Mouse (Mus musculus) limb, embryonic 12.5 days (tissue): Measurements from ENCODE around the gene Acad10. TPM values are rescaled to one million over a fixed set of nuclear protein-coding genes. Genes with fewer than 3 reads are reported as not detected.

Experiments used
- ATAC-seq: fragments of 200-750 bp; cut with Nextera tagmentation; 2 replicates; pipeline ENCODE4 v1.8.0; 2017; ENCODE audit warnings: low read depth, moderate TSS enrichment; ENCODE audit not compliant: insufficient number of reproducible peaks, insufficient read depth, low FRiP score, low TSS enrichment
- H3K27ac ChIP-seq: fragments of 300-500 bp; sonication (generic); 2 replicates; pipeline ENCODE4 v1.5.1; 2016; ENCODE audit warnings: mild to moderate bottlenecking, moderate library complexity
- H3K27me3 ChIP-seq: fragments of 300-500 bp; sonication (generic); 2 replicates; pipeline ENCODE4 v1.6.1; 2016; ENCODE audit warnings: mild to moderate bottlenecking, moderate library complexity
- H3K36me3 ChIP-seq: fragments of 300-500 bp; sonication (generic); 2 replicates; pipeline ENCODE4 v1.6.1; 2016; ENCODE audit warnings: mild to moderate bottlenecking, moderate library complexity
- H3K4me1 ChIP-seq: fragments of 300-500 bp; sonication (generic); replicated peaks from 2 replicates; pipeline ENCODE4 v1.6.1; 2016
- H3K4me2 ChIP-seq: fragments of 300-500 bp; sonication (generic); 2 replicates; pipeline ENCODE4 v1.6.1; 2016; ENCODE audit warnings: mild to moderate bottlenecking, moderate library complexity
- H3K4me3 ChIP-seq: fragments of 300-500 bp; sonication (generic); replicated peaks from 2 replicates; pipeline ENCODE4 v1.5.1; 2016; ENCODE audit warnings: mild to moderate bottlenecking
- H3K9ac ChIP-seq: fragments of 300-500 bp; sonication (generic); replicated peaks from 2 replicates; pipeline ENCODE4 v1.6.1; 2016; ENCODE audit warnings: mild to moderate bottlenecking, moderate library complexity
- H3K9me3 ChIP-seq: fragments of 300-500 bp; sonication (generic); 2 replicates; pipeline ENCODE4 v1.6.1; 2016; ENCODE audit warnings: mild to moderate bottlenecking, moderate library complexity
- WGBS: fragments of 180-500 bp; shearing (Covaris S2); methylation state at CpG from one replicate; pipeline ENCODE4 v1.1.7; 2016; 5-methylcytosine and 5-hydroxymethylcytosine counted together
- polyA plus RNA-seq: library from polyadenylated mRNA; unstranded; fragments of >200 nt; fragmentation: Nextera tagmentation; extraction: Ambion mirVana; gene quantifications from 2 replicates; pipeline ENCODE4 v1.2.1, GENCODE M21; 2016

Gene Acad10
- polyA plus RNA-seq, 1 experiment from 2014 or later, result 1.8 TPM

GRCm38 (mm10) chr5:121585699-121586098 is 74.6 kb downstream of the Acad10 start:
- H3K9ac ChIP-seq, result no peak overlapping the region
- no peak for ATAC-seq
- no peaks in the 10 kb centered on the region for H3K9me3 ChIP-seq
- no peaks in the 10 kb centered on the region for H3K27me3 ChIP-seq
- WGBS, result 92% methylated on average over 5 of the region's 5 CpGs
- H3K36me3 ChIP-seq, result peaks cover 10% of the 10 kb centered on the region; the same call in 1 of the 2 replicates
- H3K4me2 ChIP-seq, result no peak overlapping the region
- no peak overlapping the region for H3K27ac ChIP-seq
- peaks cover 9% of the 10 kb centered on the region for H3K4me1 ChIP-seq
- no peak overlapping the region for H3K4me3 ChIP-seq

- H3K4me1 ChIP-seq, result peaks cover 9% of the 10 kb centered on the region
- no peak overlapping the region for H3K4me3 ChIP-seq
- peaks cover 14% of the 10 kb centered on the region for H3K36me3 ChIP-seq
- WGBS, result 94% methylated on average over 10 of the region's 10 CpGs
- no peaks in the 10 kb centered on the region for H3K9me3 ChIP-seq
- ATAC-seq, result no peak
- no peak overlapping the region for H3K27ac ChIP-seq
- H3K4me2 ChIP-seq, result no peak overlapping the region
- H3K27me3 ChIP-seq, result no peaks in the 10 kb centered on the region
- no peak overlapping the region for H3K9ac ChIP-seq
Measured at GRCm38 (mm10) chr5:121585005-121585404, 75.3 kb downstream of the Acad10 start.

GRCm38 (mm10) chr5:121583765-121584501 is 76.4 kb downstream of the Acad10 start:
- H3K27me3 ChIP-seq, result no peaks in the 10 kb centered on the region
- peak overlapping the region; percentile 45; the same call in 1 of the 2 replicates for H3K27ac ChIP-seq
- peak; percentile 47; the same call in 1 of the 2 replicates for ATAC-seq
- no peak overlapping the region for H3K4me2 ChIP-seq
- H3K4me1 ChIP-seq, result peaks cover 9% of the 10 kb centered on the region
- peaks cover 24% of the 10 kb centered on the region for H3K36me3 ChIP-seq
- WGBS, result 55% methylated on average over 12 of the region's 12 CpGs
- no peaks in the 10 kb centered on the region for H3K9me3 ChIP-seq
- H3K4me3 ChIP-seq, result no peak overlapping the region
- no peak overlapping the region for H3K9ac ChIP-seq

GRCm38 (mm10) chr5:121581945-121582344 is 78.4 kb downstream of the Acad10 start:
- H3K36me3 ChIP-seq, result peaks cover 43% of the 10 kb centered on the region
- no peaks in the 10 kb centered on the region for H3K27me3 ChIP-seq
- H3K27ac ChIP-seq, result no peak overlapping the region
- H3K4me2 ChIP-seq, result no peak overlapping the region
- no peak for ATAC-seq
- H3K9ac ChIP-seq, result no peak overlapping the region
- 87% methylated on average over 8 of the region's 8 CpGs for WGBS
- no peaks in the 10 kb centered on the region for H3K9me3 ChIP-seq
- no peak overlapping the region for H3K4me3 ChIP-seq
- peaks cover 9% of the 10 kb centered on the region for H3K4me1 ChIP-seq

- WGBS, result 85% methylated on average over 11 of the region's 11 CpGs
- Histone ChIP-seq H3K4me1 (no peaks in the 10 kb centered on the region), H3K4me3 (no peak overlapping the region), H3K27ac (no peak overlapping the region), H3K36me3 (peaks cover 93% of the 10 kb centered on the region), H3K27me3 (no peaks in the 10 kb centered on the region), H3K4me2 (no peak overlapping the region), H3K9me3 (no peaks in the 10 kb centered on the region), H3K9ac (no peak overlapping the region)
- ATAC-seq, result no peak
Measured at GRCm38 (mm10) chr5:121576927-121577488, 83.3 kb downstream of the Acad10 start.

GRCm38 (mm10) chr5:121575867-121576266 is 84.4 kb downstream of the Acad10 start:
- Histone ChIP-seq H3K27ac (no peak overlapping the region), H3K4me2 (no peak overlapping the region), H3K9ac (no peak overlapping the region), H3K27me3 (no peaks in the 10 kb centered on the region), H3K4me1 (no peaks in the 10 kb centered on the region), H3K4me3 (no peak overlapping the region), H3K9me3 (no peaks in the 10 kb centered on the region), H3K36me3 (peaks cover 99% of the 10 kb centered on the region)
- WGBS, result 94% methylated on average over 11 of the region's 11 CpGs
- ATAC-seq, result no peak

GRCm38 (mm10) chr5:121574145-121574544 is 86.2 kb downstream of the Acad10 start:
- peaks cover 99% of the 10 kb centered on the region for H3K36me3 ChIP-seq
- H3K4me3 ChIP-seq, result no peak overlapping the region
- no peaks in the 10 kb centered on the region for H3K9me3 ChIP-seq
- no peaks in the 10 kb centered on the region for H3K4me1 ChIP-seq
- no peak for ATAC-seq
- no peak overlapping the region for H3K4me2 ChIP-seq
- no peak overlapping the region for H3K9ac ChIP-seq
- no peak overlapping the region for H3K27ac ChIP-seq
- 94% methylated on average over 13 of the region's 13 CpGs for WGBS
- H3K27me3 ChIP-seq, result no peaks in the 10 kb centered on the region

Other genes starting within 250 kb of the Acad10 start
- gene Tmem116, start 208.6 kb downstream of the Acad10 start, polyA plus RNA-seq, result 0.81 and 2.3 TPM in 2 replicates
- 115 and 118 TPM in 2 replicates for gene Erp29, start 208.0 kb downstream of the Acad10 start, polyA plus RNA-seq
- 0.06 TPM in 1 of 2 replicates, not detected in the other for gene Adam1b, start 157.1 kb downstream of the Acad10 start, polyA plus RNA-seq
- gene Adam1a, start 115.0 kb downstream of the Acad10 start, polyA plus RNA-seq, result 1.8 and 1.9 TPM in 2 replicates
- gene Gm42878, start 115.0 kb downstream of the Acad10 start, polyA plus RNA-seq, result not detected in 2 replicates
- gene Mapkapk5, start 114.6 kb downstream of the Acad10 start, polyA plus RNA-seq, result 51.8 and 58.4 TPM in 2 replicates
- 236 and 264 TPM in 2 replicates for gene Aldh2, start 66.7 kb downstream of the Acad10 start, polyA plus RNA-seq
- gene Acad12, start 41.6 kb downstream of the Acad10 start, polyA plus RNA-seq, result 2.8 and 3.3 TPM in 2 replicates
- gene Brap, start within 50 bp of the Acad10 start, polyA plus RNA-seq, result 47.1 and 48.3 TPM in 2 replicates
- 59.8 and 79.2 TPM in 2 replicates for gene Atxn2, start 50.8 kb upstream of the Acad10 start, polyA plus RNA-seq
- 12.7 and 13.1 TPM in 2 replicates for gene Sh2b3, start 177.1 kb upstream of the Acad10 start, polyA plus RNA-seq
- gene Pheta1, start 188.5 kb upstream of the Acad10 start, polyA plus RNA-seq, result 52.8 and 54.6 TPM in 2 replicates